Mouse (Mus musculus) CH12F3 (cell line): ENCODE data around the gene F11r.

Source experiments
- in situ Hi-C: fragments of 300-500 bp; cut with MboI; formaldehyde crosslinking; loops from 2 replicates; pipeline ENCODE4 v1.14.3; 2020; ENCODE audit warnings: low sequenced_read_pairs

The F11r gene

GRCm38 (mm10) chr1:171438014-171438670, 807 bp downstream of the F11r start:
- in situ Hi-C loops = no loop called here

- in situ Hi-C loops = no loop called here
Observed at GRCm38 (mm10) chr1:171439072-171439471, 1.7 kb downstream of the F11r start.

GRCm38 (mm10) chr1:171440025-171440725, 2.8 kb downstream of the F11r start:
- in situ Hi-C loops = no loop called here

GRCm38 (mm10) chr1:171441466-171442412, 4.4 kb downstream of the F11r start:
- in situ Hi-C loops = no loop called here

GRCm38 (mm10) chr1:171442413-171442760, 5.1 kb downstream of the F11r start:
- in situ Hi-C loops = no loop called here

GRCm38 (mm10) chr1:171445050-171445449, 7.7 kb downstream of the F11r start:
- in situ Hi-C loops = no loop called here

GRCm38 (mm10) chr1:171446854-171447253, 9.5 kb downstream of the F11r start:
- in situ Hi-C loops = no loop called here

GRCm38 (mm10) chr1:171447692-171448091, 10.4 kb downstream of the F11r start:
- in situ Hi-C loops = no loop called here

- in situ Hi-C loops = no loop called here
Observed at GRCm38 (mm10) chr1:171450062-171450461, 12.7 kb downstream of the F11r start.

GRCm38 (mm10) chr1:171451001-171451400, 13.7 kb downstream of the F11r start:
- in situ Hi-C loops = no loop called here

GRCm38 (mm10) chr1:171452522-171452921, 15.2 kb downstream of the F11r start:
- in situ Hi-C loops = no loop called here

- in situ Hi-C loops = no loop called here
Observed at GRCm38 (mm10) chr1:171452923-171453322, 15.6 kb downstream of the F11r start.

GRCm38 (mm10) chr1:171454926-171455325, 17.6 kb downstream of the F11r start:
- in situ Hi-C loops = no loop called here

- in situ Hi-C loops = no loop called here
Observed at GRCm38 (mm10) chr1:171457568-171457967, 20.2 kb downstream of the F11r start.

- in situ Hi-C loops = no loop called here
Observed at GRCm38 (mm10) chr1:171459791-171460190, 22.5 kb downstream of the F11r start.

GRCm38 (mm10) chr1:171460551-171461503, 23.5 kb downstream of the F11r start:
- in situ Hi-C loops = no loop called here

- in situ Hi-C loops = no loop called here
Observed at GRCm38 (mm10) chr1:171463133-171463532, 25.8 kb downstream of the F11r start.

- in situ Hi-C loops = no loop called here
Observed at GRCm38 (mm10) chr1:171465749-171466412, 28.5 kb downstream of the F11r start.

- in situ Hi-C loops = no loop called here
Observed at GRCm38 (mm10) chr1:171466565-171466964, 29.2 kb downstream of the F11r start.

GRCm38 (mm10) chr1:171469678-171470077, 32.3 kb downstream of the F11r start:
- in situ Hi-C loops = loop anchor here (10.0 kb wide), 1 partner anchor 105 kb away; the partner anchor contains the start of gene Klhdc9
